Mouse (Mus musculus) embryonic fibroblast, embryonic 13.5 days (primary cell): ENCODE results near the gene Supt20.

Experiments
- CTCF ChIP-seq: IDR thresholded peaks from 2 replicates; pipeline ENCODE4 v1.5.1; 2011; ENCODE audit warnings: mild to moderate bottlenecking, control low read depth, low read length, moderate library complexity, borderline replicate concordance; ENCODE audit not compliant: insufficient read depth
- POLR2A ChIP-seq: IDR thresholded peaks from 2 replicates; pipeline ENCODE4 v1.6.1; 2011; ENCODE audit warnings: low read depth, mild to moderate bottlenecking, control low read depth, low read length, moderate library complexity

DNA sequence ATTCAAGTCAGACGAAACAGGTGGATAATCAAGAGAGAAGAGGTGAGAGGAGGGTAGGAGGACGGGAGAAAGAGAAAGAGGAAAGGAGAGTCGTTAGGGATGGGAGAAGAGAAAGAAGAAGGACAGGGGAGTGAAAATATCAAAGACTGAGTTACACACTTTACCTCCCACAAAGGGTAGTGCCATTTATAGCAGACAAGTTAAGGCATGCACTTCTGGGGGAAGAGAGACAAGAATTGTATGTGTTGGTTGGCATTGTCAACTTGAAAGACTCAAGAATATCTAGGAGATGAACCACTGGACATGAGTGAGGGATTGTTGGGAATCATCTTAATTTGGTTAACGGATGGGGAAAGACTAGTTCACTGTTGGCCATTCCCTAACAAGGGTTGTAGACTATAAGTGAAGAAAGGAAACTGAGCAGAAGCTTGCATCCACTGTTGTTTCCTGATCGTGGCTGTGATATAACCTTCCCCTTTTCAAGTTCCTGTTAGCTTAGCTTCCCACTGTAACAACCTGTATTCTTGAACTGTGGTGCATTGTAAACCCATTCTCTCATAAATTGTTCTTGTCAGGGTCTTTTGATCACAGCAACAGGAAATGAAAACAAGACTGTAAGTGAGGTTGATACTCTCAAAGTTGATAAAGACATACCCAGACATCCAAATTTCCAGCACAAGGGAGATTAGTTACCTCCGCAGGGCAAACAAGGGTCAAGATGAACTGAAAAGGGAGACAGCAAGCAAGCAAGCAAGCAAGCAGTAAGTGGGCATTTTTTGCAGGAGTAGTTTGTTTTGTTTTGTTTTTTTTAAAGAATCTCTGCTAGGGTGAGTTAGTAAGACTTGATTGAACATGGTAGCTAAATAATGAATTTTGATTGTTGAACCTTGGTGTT lies 11.1 kb upstream of the Supt20 start:
- TF ChIP-seq CTCF (no peak), POLR2A (no peak)
